Mouse (Mus musculus) limb, embryonic 12.5 days (tissue): ENCODE measurements around the gene Gfra1. TPM values are rescaled to one million over a fixed set of nuclear protein-coding genes. Genes with fewer than 3 reads are reported as not detected.

ENCODE experiments used
- ATAC-seq: fragments of 200-750 bp; cut with Nextera tagmentation; 2 replicates; pipeline ENCODE4 v1.8.0; 2017; ENCODE audit warnings: low read depth, moderate TSS enrichment; ENCODE audit not compliant: insufficient number of reproducible peaks, insufficient read depth, low FRiP score, low TSS enrichment
- H3K27ac ChIP-seq: fragments of 300-500 bp; sonication (generic); 2 replicates; pipeline ENCODE4 v1.5.1; 2016; ENCODE audit warnings: mild to moderate bottlenecking, moderate library complexity
- H3K27me3 ChIP-seq: fragments of 300-500 bp; sonication (generic); 2 replicates; pipeline ENCODE4 v1.6.1; 2016; ENCODE audit warnings: mild to moderate bottlenecking, moderate library complexity
- H3K36me3 ChIP-seq: fragments of 300-500 bp; sonication (generic); 2 replicates; pipeline ENCODE4 v1.6.1; 2016; ENCODE audit warnings: mild to moderate bottlenecking, moderate library complexity
- H3K4me1 ChIP-seq: fragments of 300-500 bp; sonication (generic); replicated peaks from 2 replicates; pipeline ENCODE4 v1.6.1; 2016
- H3K4me2 ChIP-seq: fragments of 300-500 bp; sonication (generic); 2 replicates; pipeline ENCODE4 v1.6.1; 2016; ENCODE audit warnings: mild to moderate bottlenecking, moderate library complexity
- H3K4me3 ChIP-seq: fragments of 300-500 bp; sonication (generic); replicated peaks from 2 replicates; pipeline ENCODE4 v1.5.1; 2016; ENCODE audit warnings: mild to moderate bottlenecking
- H3K9ac ChIP-seq: fragments of 300-500 bp; sonication (generic); replicated peaks from 2 replicates; pipeline ENCODE4 v1.6.1; 2016; ENCODE audit warnings: mild to moderate bottlenecking, moderate library complexity
- H3K9me3 ChIP-seq: fragments of 300-500 bp; sonication (generic); 2 replicates; pipeline ENCODE4 v1.6.1; 2016; ENCODE audit warnings: mild to moderate bottlenecking, moderate library complexity
- WGBS: fragments of 180-500 bp; shearing (Covaris S2); methylation state at CpG from one replicate; pipeline ENCODE4 v1.1.7; 2016; 5-methylcytosine and 5-hydroxymethylcytosine counted together
- polyA plus RNA-seq: library from polyadenylated mRNA; unstranded; fragments of >200 nt; fragmentation: Nextera tagmentation; extraction: Ambion mirVana; gene quantifications from 2 replicates; pipeline ENCODE4 v1.2.1, GENCODE M21; 2016

The Gfra1 gene
- polyA plus RNA-seq, 1 experiment from 2014 or later: 17.0 TPM

GRCm38 (mm10) chr19:58199679-58200078 lies 256.0 kb downstream of the Gfra1 start:
- ATAC-seq: 0 out of 2 replicates have a peak, but pooled peaks have one; percentile 39
- H3K4me3 ChIP-seq: no peak overlapping the region
- no peaks in the 10 kb centered on the region for H3K36me3 ChIP-seq
- H3K4me1 ChIP-seq: peaks cover 58% of the 10 kb centered on the region
- WGBS: 14% methylated on average over 5 of the region's 5 CpGs
- no peaks in the 10 kb centered on the region for H3K9me3 ChIP-seq
- H3K27ac ChIP-seq: peak overlapping the region; percentile 76
- no peak overlapping the region for H3K9ac ChIP-seq
- 0 out of 2 replicates have a peak, but pooled peaks cover 4% of the 10 kb centered on the region for H3K27me3 ChIP-seq
- peak overlapping the region; percentile 29 for H3K4me2 ChIP-seq

- Histone ChIP-seq H3K36me3 (no peaks in the 10 kb centered on the region), H3K9me3 (no peaks in the 10 kb centered on the region), H3K9ac (no peak overlapping the region), H3K27me3 (no peaks in the 10 kb centered on the region), H3K4me1 (peaks cover 28% of the 10 kb centered on the region), H3K4me3 (no peak overlapping the region), H3K4me2 (no peak overlapping the region), H3K27ac (no peak overlapping the region)
- WGBS: 53% methylated on average over 7 of the region's 7 CpGs
- no peak for ATAC-seq
These were observed 261.8 kb downstream of the Gfra1 start for GRCm38 (mm10) chr19:58193733-58194456.

- Histone ChIP-seq H3K27ac (0 out of 2 replicates have a peak overlapping the region, but pooled peaks have one; percentile 31), H3K4me2 (no peak overlapping the region), H3K4me1 (peaks cover 22% of the 10 kb centered on the region), H3K9me3 (peaks cover 4% of the 10 kb centered on the region; the same call in 1 of the 2 replicates), H3K4me3 (no peak overlapping the region), H3K9ac (no peak overlapping the region), H3K27me3 (no peaks in the 10 kb centered on the region; the same call in 1 of the 2 replicates), H3K36me3 (no peaks in the 10 kb centered on the region)
- 48% methylated on average over 2 of the region's 2 CpGs for WGBS
- no peak for ATAC-seq
These were observed 264.8 kb downstream of the Gfra1 start for GRCm38 (mm10) chr19:58190947-58191346.

- no peak overlapping the region for H3K4me2 ChIP-seq
- no peak overlapping the region for H3K27ac ChIP-seq
- H3K4me1 ChIP-seq: peaks cover 15% of the 10 kb centered on the region
- H3K27me3 ChIP-seq: no peaks in the 10 kb centered on the region; the same call in 1 of the 2 replicates
- no peak for ATAC-seq
- H3K9me3 ChIP-seq: peaks cover 4% of the 10 kb centered on the region; the same call in 1 of the 2 replicates
- H3K4me3 ChIP-seq: no peak overlapping the region
- no peaks in the 10 kb centered on the region for H3K36me3 ChIP-seq
- 56% methylated on average over 4 of the region's 4 CpGs for WGBS
- H3K9ac ChIP-seq: no peak overlapping the region
These were observed 269.2 kb downstream of the Gfra1 start for GRCm38 (mm10) chr19:58186558-58186957.

Other genes starting within 250 kb of the Gfra1 start
- gene Ccdc172, start 56.1 kb upstream of the Gfra1 start, polyA plus RNA-seq: not detected in 2 replicates
- gene Pnlip, start 196.6 kb upstream of the Gfra1 start, polyA plus RNA-seq: not detected in 2 replicates